Mouse (Mus musculus) ES-Bruce4 (cell line): ENCODE results near the gene Nr6a1. TPM values are rescaled to one million over a fixed set of nuclear protein-coding genes. Genes with fewer than 3 reads are reported as not detected.

ENCODE experiments used
- H3K27ac ChIP-seq: 2 replicates; pipeline ENCODE4 v1.5.1; 2012; ENCODE audit warnings: low read length, inconsistent platforms; ENCODE audit not compliant: insufficient read depth
- H3K27me3 ChIP-seq: 2 replicates; pipeline ENCODE4 v1.6.1; 2012; ENCODE audit warnings: mild to moderate bottlenecking, low read length, inconsistent platforms; ENCODE audit not compliant: control insufficient read depth, poor library complexity, insufficient read depth, severe bottlenecking
- H3K36me3 ChIP-seq: 2 replicates; pipeline ENCODE4 v1.6.1; 2012; ENCODE audit warnings: inconsistent platforms, mild to moderate bottlenecking, low read length, moderate library complexity; ENCODE audit not compliant: control insufficient read depth, poor library complexity, insufficient read depth, severe bottlenecking
- H3K4me1 ChIP-seq: one replicate; pipeline ENCODE4 v1.8.1; 2011; ENCODE audit warnings: low read length; ENCODE audit not compliant: control insufficient read depth, insufficient read depth
- H3K4me3 ChIP-seq: 2 replicates; pipeline ENCODE4 v1.5.1; 2011; ENCODE audit warnings: low read depth, mild to moderate bottlenecking, low read length
- H3K9ac ChIP-seq: 2 replicates; pipeline ENCODE4 v1.6.1; 2012; ENCODE audit warnings: low read depth, mild to moderate bottlenecking, inconsistent platforms; ENCODE audit not compliant: poor library complexity, severe bottlenecking
- H3K9me3 ChIP-seq: replicated peaks from 2 replicates; pipeline ENCODE4 v1.6.1; 2012; ENCODE audit warnings: mild to moderate bottlenecking, low read length, inconsistent platforms; ENCODE audit not compliant: control insufficient read depth, poor library complexity, insufficient read depth, severe bottlenecking
- CTCF ChIP-seq: IDR thresholded peaks from one replicate; pipeline ENCODE4 v1.8.1; 2011; ENCODE audit warnings: low read depth, low read length
- EP300 ChIP-seq: IDR thresholded peaks from 2 replicates; pipeline ENCODE4 v1.6.1; 2011; ENCODE audit warnings: low read depth, low read length; ENCODE audit not compliant: insufficient read depth
- POLR2A ChIP-seq: IDR thresholded peaks from one replicate; pipeline ENCODE4 v1.8.1; 2011; ENCODE audit warnings: low read length; ENCODE audit not compliant: insufficient read depth
- polyA plus RNA-seq: library from polyadenylated mRNA; stranded (reverse); fragments of >200 nt; gene quantifications from 2 replicates; pipeline ENCODE4 v1.2.4, GENCODE M21; 2011; ENCODE audit warnings: low read depth; ENCODE audit not compliant: missing spikeins, insufficient read depth, insufficient read length

Gene Nr6a1
- polyA plus RNA-seq, 1 experiment: 110 TPM

DNA sequence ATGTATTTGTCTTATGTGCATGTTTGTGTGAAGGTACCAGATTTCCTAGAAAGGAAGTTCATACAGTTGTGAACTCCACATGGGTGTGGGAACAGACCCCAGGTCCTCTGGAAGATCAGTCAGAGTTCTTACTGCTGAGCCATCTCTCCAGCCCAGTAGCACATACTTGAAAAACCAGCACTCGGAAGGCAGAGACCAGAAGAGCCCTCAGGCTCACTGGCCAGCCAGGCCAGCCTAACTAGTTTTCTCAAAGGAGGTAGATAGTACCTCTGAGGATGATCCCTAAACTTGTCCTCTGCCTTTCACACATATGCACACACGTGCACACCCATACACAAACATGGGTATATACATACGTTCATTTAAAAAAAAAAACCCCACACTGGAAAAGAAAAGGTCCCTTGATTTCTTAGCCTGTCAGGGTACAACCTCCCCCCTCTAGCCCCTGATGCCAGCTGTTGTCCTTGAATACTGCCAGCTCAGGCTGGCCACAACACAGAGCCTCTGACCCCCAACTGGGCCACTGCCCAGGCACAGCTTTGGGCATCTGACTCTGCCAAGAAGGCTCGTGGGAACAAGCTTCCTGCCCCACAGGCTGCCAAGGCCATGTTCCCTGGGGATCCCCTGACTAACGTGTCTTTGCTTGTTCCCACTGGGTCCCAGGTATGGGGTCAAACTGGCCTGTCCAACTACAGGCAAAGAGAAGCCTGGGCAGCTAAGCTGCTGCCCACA lies 25.8 kb upstream of the Nr6a1 start:
- TF ChIP-seq EP300 (no peak), CTCF (no peak), POLR2A (no peak)
- Histone ChIP-seq H3K27me3 (no peaks in the 10 kb centered on the region), H3K4me1 (no peaks in the 10 kb centered on the region), H3K9me3 (no peaks in the 10 kb centered on the region), H3K27ac (no peak overlapping the region), H3K4me3 (no peak overlapping the region), H3K36me3 (no peaks in the 10 kb centered on the region), H3K9ac (no peak overlapping the region)

DNA sequence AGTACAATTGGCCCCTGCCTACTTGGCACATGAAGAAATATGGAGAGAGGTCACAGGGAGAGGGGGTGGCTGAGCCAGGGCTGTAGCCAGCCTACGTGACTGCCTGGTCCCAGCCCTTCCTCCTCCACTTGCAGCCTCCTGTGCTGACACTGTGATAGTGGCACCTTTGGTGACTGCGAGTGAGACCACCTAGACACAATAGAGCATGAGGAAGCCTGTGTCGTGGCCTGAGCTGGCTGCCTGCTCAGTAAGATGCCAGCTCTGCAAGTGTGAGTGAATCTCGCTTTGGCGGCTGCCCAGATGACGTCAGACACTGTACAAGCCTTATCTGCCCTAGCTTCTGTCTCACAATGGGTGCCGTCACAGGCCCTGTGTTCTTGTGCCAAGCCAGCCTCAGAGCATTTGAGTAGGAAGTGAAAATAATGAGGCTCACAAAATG lies 22.8 kb upstream of the Nr6a1 start:
- H3K9ac ChIP-seq: no peak overlapping the region
- H3K4me1 ChIP-seq: no peaks in the 10 kb centered on the region
- H3K4me3 ChIP-seq: no peak overlapping the region
- no peaks in the 10 kb centered on the region for H3K36me3 ChIP-seq
- H3K27ac ChIP-seq: no peak overlapping the region
- H3K27me3 ChIP-seq: no peaks in the 10 kb centered on the region
- H3K9me3 ChIP-seq: no peaks in the 10 kb centered on the region
- no peak for TF ChIP-seq CTCF
- TF ChIP-seq EP300: no peak
- no peak for TF ChIP-seq POLR2A

DNA sequence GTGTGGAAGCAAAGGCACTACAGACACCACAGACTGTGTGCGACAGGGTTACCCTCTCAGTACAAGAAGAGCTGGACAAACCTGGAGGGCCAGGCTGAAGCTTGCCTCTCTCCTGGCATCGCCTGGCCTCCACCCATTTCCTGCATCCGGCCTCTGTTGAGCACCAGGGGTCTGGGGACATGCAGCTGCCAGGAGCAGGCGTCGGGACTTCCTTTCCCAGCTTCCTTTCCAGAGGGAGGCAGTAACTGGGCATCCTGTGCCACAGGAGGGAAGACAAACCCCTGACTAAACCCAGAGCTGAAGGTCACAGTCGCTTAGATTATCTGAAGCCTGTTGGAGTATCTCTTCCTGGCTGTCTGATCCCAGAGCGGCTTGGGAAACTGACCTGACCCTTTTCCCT lies 20.1 kb upstream of the Nr6a1 start:
- H3K27ac ChIP-seq: no peak overlapping the region
- no peak overlapping the region for H3K9ac ChIP-seq
- H3K4me1 ChIP-seq: peaks cover 2% of the 10 kb centered on the region
- no peaks in the 10 kb centered on the region for H3K27me3 ChIP-seq
- TF ChIP-seq CTCF (no peak), EP300 (no peak), POLR2A (no peak)
- H3K4me3 ChIP-seq: no peak overlapping the region
- H3K9me3 ChIP-seq: no peaks in the 10 kb centered on the region
- no peaks in the 10 kb centered on the region for H3K36me3 ChIP-seq

DNA sequence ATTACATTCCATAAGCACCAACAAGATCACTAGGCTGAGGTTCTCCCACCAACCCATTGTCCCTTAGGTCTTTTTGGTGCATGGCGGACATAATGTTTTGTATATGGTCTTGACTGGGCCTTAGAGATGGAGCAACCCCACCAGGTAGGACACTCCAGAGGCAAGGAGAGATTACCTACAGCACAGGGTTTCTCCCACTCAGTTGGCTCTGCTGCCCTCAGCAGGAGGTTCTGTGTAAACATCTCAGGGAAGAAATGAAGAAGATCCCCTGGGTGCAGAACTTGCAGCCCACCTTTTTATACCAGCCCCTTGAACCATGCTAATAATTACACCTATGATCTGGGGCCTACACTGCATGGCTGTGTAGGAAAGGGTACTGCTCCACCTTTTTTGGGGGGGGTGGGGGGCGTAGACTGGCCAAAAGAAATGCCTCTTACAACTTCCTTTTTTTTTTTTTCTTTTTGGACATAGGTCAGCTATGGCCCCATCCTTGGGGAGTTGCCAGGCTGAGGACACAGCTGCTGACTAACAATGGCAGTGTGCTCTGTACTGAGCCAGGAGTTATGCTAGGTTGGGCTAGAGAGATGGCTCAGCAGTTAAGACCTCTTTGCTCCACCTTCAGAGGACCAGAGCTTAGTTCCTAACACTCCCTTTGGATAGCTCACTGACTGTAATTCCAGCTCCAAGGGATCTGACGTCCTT lies 17.1 kb upstream of the Nr6a1 start:
- H3K27ac ChIP-seq: peak overlapping the region; percentile 59
- TF ChIP-seq CTCF (no peak), POLR2A (no peak), EP300 (no peak)

DNA sequence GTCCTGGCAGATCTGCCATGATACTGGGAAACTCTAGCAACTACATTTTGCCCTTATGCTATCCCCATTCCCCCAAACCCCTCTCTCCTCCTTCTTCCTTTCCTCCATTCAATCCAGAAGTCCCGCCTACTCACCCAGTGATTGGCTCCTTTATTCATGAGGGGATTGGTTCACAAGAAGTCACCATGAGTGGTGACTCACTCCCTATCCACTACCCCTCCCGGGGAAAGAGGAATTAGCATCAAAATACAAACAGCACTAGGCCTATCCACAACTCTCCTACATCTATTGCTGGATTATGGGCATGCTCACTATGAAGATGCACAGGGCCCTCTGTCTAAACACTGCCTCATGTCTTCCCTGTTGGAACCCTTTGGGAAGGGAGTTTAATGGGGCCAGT lies 16.5 kb upstream of the Nr6a1 start:
- H3K4me3 ChIP-seq: no peak overlapping the region
- peak overlapping the region; percentile 59 for H3K27ac ChIP-seq
- 0 out of 2 replicates have a peak overlapping the region, but pooled peaks have one; percentile 45 for H3K9ac ChIP-seq
- H3K4me1 ChIP-seq: peaks cover 2% of the 10 kb centered on the region
- H3K27me3 ChIP-seq: no peaks in the 10 kb centered on the region
- H3K36me3 ChIP-seq: no peaks in the 10 kb centered on the region
- TF ChIP-seq POLR2A: no peak
- TF ChIP-seq EP300: no peak
- no peaks in the 10 kb centered on the region for H3K9me3 ChIP-seq

More for the DNA sequence above, 17.1 kb upstream of the Nr6a1 start:
- Histone ChIP-seq H3K9ac (no peak overlapping the region), H3K36me3 (no peaks in the 10 kb centered on the region), H3K27me3 (no peaks in the 10 kb centered on the region), H3K4me3 (no peak overlapping the region), H3K4me1 (peaks cover 2% of the 10 kb centered on the region), H3K9me3 (no peaks in the 10 kb centered on the region)

DNA sequence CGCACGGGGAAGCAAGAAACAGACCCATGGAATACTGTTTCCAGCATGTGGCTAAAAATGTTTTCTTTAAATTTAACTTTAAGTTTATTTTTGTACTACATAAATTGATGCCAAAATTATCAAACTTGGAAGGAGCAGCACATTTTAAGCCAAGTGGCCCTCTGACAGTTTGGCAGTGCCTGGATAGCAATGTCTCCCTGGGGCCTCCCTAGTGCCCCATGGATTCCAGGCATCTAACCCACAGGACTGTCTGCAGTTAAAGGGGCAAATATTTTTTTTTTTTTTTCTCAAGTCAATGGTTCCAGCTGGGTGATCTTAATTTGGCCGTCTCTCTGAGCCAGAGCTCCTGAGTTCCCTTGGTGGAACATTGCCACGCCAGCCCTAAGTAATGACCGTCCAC lies 15.7 kb upstream of the Nr6a1 start:
- H3K9ac ChIP-seq: no peak overlapping the region
- no peak overlapping the region for H3K27ac ChIP-seq
- TF ChIP-seq EP300 (no peak), POLR2A (no peak), CTCF (no peak)
- H3K4me1 ChIP-seq: peaks cover 2% of the 10 kb centered on the region
- H3K36me3 ChIP-seq: no peaks in the 10 kb centered on the region
- no peaks in the 10 kb centered on the region for H3K27me3 ChIP-seq
- no peaks in the 10 kb centered on the region for H3K9me3 ChIP-seq
- no peak overlapping the region for H3K4me3 ChIP-seq
